Mouse (Mus musculus) liver, embryonic 16.5 days (tissue): ENCODE measurements at regions not wholly inside any gene's neighbourhood (a gene's known extent, or its start where the extent isn't known, plus 50 kb on each side); places are given as distances from the start of the nearest gene placed in this dataset.

Experiments
- ATAC-seq: fragments of 200-750 bp; cut with Nextera tagmentation; 2 replicates; pipeline ENCODE4 v1.8.0; 2017; ENCODE audit warnings: low read depth, mild to moderate bottlenecking, moderate number of reproducible peaks, moderate library complexity
- H3K27ac ChIP-seq: fragments of 300-500 bp; sonication (generic); 2 replicates; pipeline ENCODE4 v1.5.1; 2014; ENCODE audit warnings: mild to moderate bottlenecking, low read length
- H3K27me3 ChIP-seq: fragments of 300-500 bp; sonication (generic); 2 replicates; pipeline ENCODE4 v1.6.1; 2014; ENCODE audit warnings: low read depth, low read length, mixed read lengths; ENCODE audit not compliant: control insufficient read depth, insufficient read depth
- H3K36me3 ChIP-seq: fragments of 300-500 bp; sonication (generic); 2 replicates; pipeline ENCODE4 v1.6.1; 2014; ENCODE audit warnings: mild to moderate bottlenecking; ENCODE audit not compliant: control insufficient read depth, insufficient read depth
- H3K4me1 ChIP-seq: fragments of 300-500 bp; sonication (generic); 2 replicates; pipeline ENCODE4 v1.6.1; 2014; ENCODE audit warnings: low read depth, low read length, mixed read lengths; ENCODE audit not compliant: control insufficient read depth
- H3K4me2 ChIP-seq: fragments of 300-500 bp; sonication (generic); 2 replicates; pipeline ENCODE4 v1.6.1; 2014; ENCODE audit warnings: low read depth, low read length, mixed read lengths
- H3K4me3 ChIP-seq: fragments of 300-500 bp; sonication (generic); 2 replicates; pipeline ENCODE4 v1.5.1; 2014; ENCODE audit warnings: low read depth, mild to moderate bottlenecking, low read length
- H3K9ac ChIP-seq: fragments of 300-500 bp; sonication (generic); 2 replicates; pipeline ENCODE4 v1.6.1; 2014; ENCODE audit warnings: low read depth, low read length
- H3K9me3 ChIP-seq: fragments of 300-500 bp; sonication (generic); replicated peaks from 2 replicates; pipeline ENCODE4 v1.6.1; 2016; ENCODE audit warnings: low read length; ENCODE audit not compliant: control insufficient read depth
- WGBS: fragments of 180-500 bp; shearing (Covaris S2); extraction: QIAGEN DNeasy Blood & Tissue Kit; methylation state at CpG from one replicate; pipeline ENCODE4 v1.1.7; 2014; ENCODE audit not compliant: insufficient replicate concordance; 5-methylcytosine and 5-hydroxymethylcytosine counted together

- WGBS, result 80% methylated on average over 9 of the region's 9 CpGs
- H3K36me3 ChIP-seq, result no peaks in the 10 kb centered on the region
- H3K27ac ChIP-seq, result no peak overlapping the region
- H3K9ac ChIP-seq, result no peak overlapping the region
- no peak for ATAC-seq
- no peak overlapping the region for H3K4me3 ChIP-seq
- H3K27me3 ChIP-seq, result no peaks in the 10 kb centered on the region
- H3K9me3 ChIP-seq, result no peaks in the 10 kb centered on the region
- H3K4me1 ChIP-seq, result no peaks in the 10 kb centered on the region
- no peak overlapping the region for H3K4me2 ChIP-seq
These were observed 62.9 kb upstream of the Odc1 start for GRCm38 (mm10) chr12:17481687-17482086.

- Histone ChIP-seq H3K36me3 (no peaks in the 10 kb centered on the region), H3K27me3 (no peaks in the 10 kb centered on the region), H3K4me1 (no peaks in the 10 kb centered on the region), H3K27ac (no peak overlapping the region), H3K4me3 (no peak overlapping the region), H3K9me3 (no peaks in the 10 kb centered on the region), H3K9ac (no peak overlapping the region), H3K4me2 (no peak overlapping the region)
- ATAC-seq, result no peak
- 84% methylated on average over 13 of the region's 13 CpGs for WGBS
These were observed 62.4 kb upstream of the Odc1 start for GRCm38 (mm10) chr12:17482196-17482595.

DNA sequence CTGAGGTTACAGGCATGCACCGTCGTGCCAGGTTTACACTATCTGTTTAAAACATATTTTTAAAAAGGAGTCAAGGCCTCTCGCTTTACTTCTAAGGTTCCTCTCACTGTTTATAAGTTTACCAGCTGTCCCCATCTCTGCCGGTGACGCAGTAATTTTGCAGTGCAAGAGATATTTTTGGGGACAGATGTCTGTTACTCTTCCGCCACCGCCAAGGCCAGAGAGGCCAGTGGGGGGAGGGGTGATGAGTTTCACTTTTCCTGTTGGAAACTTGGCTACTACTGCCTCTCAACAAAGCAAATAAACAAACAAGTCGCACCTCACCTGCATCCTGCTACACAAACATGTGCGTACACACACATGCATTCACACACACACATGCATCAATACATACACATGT is 60.1 kb upstream of the Odc1 start:
- Histone ChIP-seq H3K4me1 (no peaks in the 10 kb centered on the region), H3K27ac (no peak overlapping the region), H3K9me3 (no peaks in the 10 kb centered on the region), H3K4me2 (no peak overlapping the region), H3K9ac (no peak overlapping the region), H3K36me3 (no peaks in the 10 kb centered on the region), H3K27me3 (no peaks in the 10 kb centered on the region), H3K4me3 (no peak overlapping the region)
- ATAC-seq, result no peak
- whole genome bisulfite sequencing, result 42% methylated on average over 9 of the region's 9 CpGs

DNA sequence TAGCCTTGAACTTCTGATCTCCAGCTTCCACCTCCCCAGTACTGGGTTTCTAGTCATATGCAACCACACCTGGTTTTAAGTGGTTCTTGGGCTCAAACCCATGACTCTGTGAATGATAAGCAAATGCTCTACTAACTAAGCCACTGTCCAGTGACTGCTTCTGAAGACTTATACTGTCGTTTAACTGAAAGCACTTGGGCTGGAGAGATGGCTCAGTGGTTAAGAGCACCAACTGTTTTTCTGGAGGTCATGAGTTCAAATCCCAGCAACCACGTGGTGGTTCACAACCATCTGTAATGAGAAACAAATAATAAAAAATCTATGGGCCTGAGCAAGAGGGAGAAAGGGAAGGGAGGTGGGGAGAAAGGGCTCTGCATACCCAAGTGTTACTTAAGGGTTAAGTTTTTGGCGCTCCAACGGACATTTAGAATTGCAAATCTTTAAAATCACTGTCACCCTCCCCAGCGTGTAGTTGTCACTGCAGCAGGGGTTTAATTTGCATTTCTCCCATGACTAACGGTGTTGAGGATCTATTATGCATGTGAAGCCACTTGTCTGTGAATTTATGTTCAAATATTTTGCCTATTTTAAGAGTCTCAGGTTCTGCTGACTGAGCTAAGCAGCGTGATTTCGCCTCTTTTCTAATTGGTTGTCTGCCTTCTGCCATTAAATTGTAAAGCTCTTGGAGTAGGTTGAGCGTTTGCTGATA is 58.4 kb upstream of the Odc1 start:
- no peak for ATAC-seq
- H3K9me3 ChIP-seq, result no peaks in the 10 kb centered on the region
- no peak overlapping the region for H3K27ac ChIP-seq
- H3K9ac ChIP-seq, result no peak overlapping the region
- WGBS, result 53% methylated on average over 9 of the region's 9 CpGs
- H3K4me3 ChIP-seq, result no peak overlapping the region
- H3K4me1 ChIP-seq, result no peaks in the 10 kb centered on the region
- H3K4me2 ChIP-seq, result no peak overlapping the region
- H3K36me3 ChIP-seq, result no peaks in the 10 kb centered on the region
- no peaks in the 10 kb centered on the region for H3K27me3 ChIP-seq

- H3K27me3 ChIP-seq, result no peaks in the 10 kb centered on the region
- no peak overlapping the region for H3K4me3 ChIP-seq
- 40% methylated on average over 1 of the region's 1 CpGs for WGBS
- H3K4me2 ChIP-seq, result no peak overlapping the region
- H3K27ac ChIP-seq, result no peak overlapping the region
- ATAC-seq, result no peak
- no peaks in the 10 kb centered on the region for H3K4me1 ChIP-seq
- H3K9me3 ChIP-seq, result no peaks in the 10 kb centered on the region
- H3K9ac ChIP-seq, result no peak overlapping the region
- no peaks in the 10 kb centered on the region for H3K36me3 ChIP-seq
These were observed 57.3 kb upstream of the Odc1 start for GRCm38 (mm10) chr12:17487336-17487735.

GRCm38 (mm10) chr12:17488203-17488602 is 56.4 kb upstream of the Odc1 start:
- Histone ChIP-seq H3K4me1 (peaks cover 7% of the 10 kb centered on the region), H3K4me2 (no peak overlapping the region), H3K27me3 (no peaks in the 10 kb centered on the region), H3K36me3 (no peaks in the 10 kb centered on the region), H3K4me3 (no peak overlapping the region), H3K9ac (no peak overlapping the region), H3K9me3 (no peaks in the 10 kb centered on the region), H3K27ac (no peak overlapping the region)
- no peak for ATAC-seq
- 59% methylated on average over 1 of the region's 1 CpGs for WGBS

- Histone ChIP-seq H3K4me3 (no peak overlapping the region), H3K4me1 (peaks cover 11% of the 10 kb centered on the region), H3K27me3 (no peaks in the 10 kb centered on the region), H3K9me3 (no peaks in the 10 kb centered on the region), H3K27ac (no peak overlapping the region), H3K9ac (no peak overlapping the region), H3K36me3 (no peaks in the 10 kb centered on the region), H3K4me2 (no peak overlapping the region)
- WGBS, result 66% methylated on average over 3 of the region's 3 CpGs
- no peak for ATAC-seq
These were observed 54.6 kb upstream of the Odc1 start for GRCm38 (mm10) chr12:17489971-17490370.

GRCm38 (mm10) chr12:17492574-17492973 is 52.0 kb upstream of the Odc1 start:
- Histone ChIP-seq H3K27ac (no peak overlapping the region), H3K36me3 (no peaks in the 10 kb centered on the region), H3K4me1 (peaks cover 11% of the 10 kb centered on the region), H3K9me3 (no peaks in the 10 kb centered on the region), H3K27me3 (no peaks in the 10 kb centered on the region), H3K4me2 (no peak overlapping the region), H3K4me3 (no peak overlapping the region), H3K9ac (no peak overlapping the region)
- 47% methylated on average over 4 of the region's 4 CpGs for WGBS
- no peak for ATAC-seq

- Histone ChIP-seq H3K4me1 (peaks cover 11% of the 10 kb centered on the region), H3K27ac (no peak overlapping the region), H3K36me3 (no peaks in the 10 kb centered on the region), H3K9me3 (no peaks in the 10 kb centered on the region), H3K27me3 (no peaks in the 10 kb centered on the region), H3K9ac (no peak overlapping the region), H3K4me2 (0 out of 2 replicates have a peak overlapping the region, but pooled peaks have one; percentile 14), H3K4me3 (no peak overlapping the region)
- ATAC-seq, result peak; percentile 58; the same call in 1 of the 2 replicates
- 50% methylated on average over 7 of the region's 7 CpGs for WGBS
These were observed 51.5 kb upstream of the Odc1 start for GRCm38 (mm10) chr12:17493053-17493452.
